9 mouse cellular contexts compared by ENCODE assay signal in genomic region chr4:118645234-118645633, GRCm38 (mm10). TPM values are rescaled to one million over a fixed set of nuclear protein-coding genes. Genes with fewer than 3 reads are reported as not detected.
DNase-seq lines count a peak whose midpoint lies in the region; ATAC-seq and TF ChIP-seq lines count a peak whose summit lies in the region.
"Had no signal": no experiment of that assay in that cellular context is flagged by ENCODE, and none has a peak within 500 bp of the region (broad histone marks: within the 10 kb centered on the region; RNA-seq: fewer than 3 reads in every experiment).

No protein-coding gene starts in this region.

- H3K79me2 ChIP-seq in liver, adult 2 months (ENCODE audit: control insufficient read depth, insufficient read depth, low read length), result no peaks in the 10 kb centered on the region

- no peaks in the 10 kb centered on the region for H3K4me1 ChIP-seq in midbrain, embryonic 14.5 days (ENCODE audit: control insufficient read depth, insufficient read depth, low read length)
- 0 out of 2 replicates have a peak, but pooled peaks cover 7% of the 10 kb centered on the region for H3K4me1 ChIP-seq in midbrain, embryonic 13.5 days (replicated peaks)
- H3K4me1 ChIP-seq in liver, adult 2 months (ENCODE audit: control insufficient read depth, insufficient read depth, low read length), result no peaks in the 10 kb centered on the region

- no peaks in the 10 kb centered on the region for H3K27me3 ChIP-seq in midbrain, embryonic 14.5 days (ENCODE audit: control insufficient read depth, insufficient read depth, low read length)
- H3K27me3 ChIP-seq in midbrain, embryonic 13.5 days, result no peaks in the 10 kb centered on the region
- no peaks in the 10 kb centered on the region for H3K27me3 ChIP-seq in liver, adult 2 months (ENCODE audit: control insufficient read depth, insufficient read depth, low read length)

- H3K4me3 ChIP-seq in midbrain, embryonic 14.5 days (replicated peaks; ENCODE audit: low read depth, low read length), result no peak overlapping the region
- no peak overlapping the region for H3K4me3 ChIP-seq in midbrain, embryonic 13.5 days (replicated peaks)
- no peak overlapping the region for H3K4me3 ChIP-seq in liver, adult 2 months (ENCODE audit: insufficient read depth, low read depth, low read length)

- H3K27ac ChIP-seq in midbrain, embryonic 14.5 days (replicated peaks; ENCODE audit: low read depth, low read length), result no peak overlapping the region
- H3K27ac ChIP-seq in midbrain, embryonic 13.5 days, result no peak overlapping the region
- H3K27ac ChIP-seq in liver, adult 2 months (replicated peaks; ENCODE audit: insufficient read depth, low read depth, low read length), result no peak overlapping the region

- H3K36me3 ChIP-seq in midbrain, embryonic 14.5 days (ENCODE audit: control insufficient read depth, insufficient read depth, low read length), result no peaks in the 10 kb centered on the region
- H3K36me3 ChIP-seq in midbrain, embryonic 13.5 days, result no peaks in the 10 kb centered on the region
- H3K36me3 ChIP-seq in liver, adult 2 months (ENCODE audit: control insufficient read depth, insufficient read depth, low read length), result no peaks in the 10 kb centered on the region

- no peak overlapping the region for H3K9ac ChIP-seq in midbrain, embryonic 14.5 days (replicated peaks; ENCODE audit: low read length)
- no peak overlapping the region for H3K9ac ChIP-seq in midbrain, embryonic 13.5 days (replicated peaks)
- H3K9ac ChIP-seq in liver, adult 2 months (ENCODE audit: low read depth, low read length), result no peak overlapping the region

- intact Hi-C loops in heart, postnatal 36 days (cut with DNase I), result loop anchor here (1.0 kb wide), 1 partner anchor 343 kb away; no protein-coding TSS in a partner anchor

- H3K4me2 ChIP-seq in midbrain, embryonic 14.5 days (ENCODE audit: low read length), result no peak overlapping the region
- no peak overlapping the region for H3K4me2 ChIP-seq in midbrain, embryonic 13.5 days (replicated peaks)

- WGBS in midbrain, embryonic 14.5 days, result 9% methylated on average over 2 of the region's 2 CpGs
- WGBS in midbrain, embryonic 13.5 days, result 12% methylated on average over 2 of the region's 2 CpGs
- 3% methylated on average over 2 of the region's 2 CpGs for WGBS in liver, adult 2 months

- TF ChIP-seq POLR2A in liver, adult 2 months (IDR thresholded peaks at IDR 0.05; ENCODE audit: extremely low read depth, insufficient read depth, low read length), result no peak

- peak; percentile 81 for TF ChIP-seq CTCF in liver, adult 2 months (IDR thresholded peaks at IDR 0.05; ENCODE audit: low read depth, low read length)

- peak; percentile 68 for DNase-seq in CD4-positive, CD25-positive, alpha-beta regulatory T cell, adult 2 months (ENCODE audit: low read depth, low spot score)
- DNase-seq in midbrain, embryonic 14.5 days, result peak; percentile 71
- peak; percentile 70 to 83 for DNase-seq in cerebellum, postnatal 14 days
- DNase-seq in heart, postnatal 36 days, result peak; percentile 26 to 64
- DNase-seq in liver, adult 2 months (ENCODE audit: extremely low read depth, low read depth, low spot score), result peak; percentile 32
- DNase-seq in right cerebral cortex, postnatal 4 days, result peak; percentile 51

- no peaks in the 10 kb centered on the region for H3K9me3 ChIP-seq in midbrain, embryonic 14.5 days (ENCODE audit: control insufficient read depth, low read length)
- no peaks in the 10 kb centered on the region for H3K9me3 ChIP-seq in midbrain, embryonic 13.5 days

- ATAC-seq in CD4-positive, CD25-positive, alpha-beta regulatory T cell, adult 4 months, result no peak
- no peak for ATAC-seq in midbrain, embryonic 14.5 days (ENCODE audit: low FRiP score, low TSS enrichment)
- ATAC-seq in midbrain, embryonic 13.5 days, result no peak

RNA-seq across cellular contexts. Expression of gene Olfr62, which starts 13.5 kb away (rescaled TPM):
- polyA plus RNA-seq in CD4-positive, CD25-positive, alpha-beta regulatory T cell, adult 4 months (2017; shearing (Covaris generic)), result not detected
- not detected in 2 replicates for polyA plus RNA-seq in midbrain, embryonic 14.5 days (2014; fragmentation: Nextera tagmentation; extraction: Ambion mirVana)
- polyA plus RNA-seq in midbrain, embryonic 13.5 days (2015; fragmentation: Nextera tagmentation; extraction: Ambion mirVana), result not detected in 2 replicates
- total RNA-seq in heart, postnatal 36 days (2021), result not detected
- not detected in 2 replicates for total RNA-seq in liver, adult 2 months (2014; rRNA removed)
- not detected in 2 replicates for polyA plus RNA-seq in liver, adult 2 months (2012; rRNA removed)
- total RNA-seq: layer of hippocampus, adult 8-10 months had no signal

RNA-seq across cellular contexts. Expression of gene Ebna1bp2, which starts 24.6 kb away (rescaled TPM):
- polyA plus RNA-seq in CD4-positive, CD25-positive, alpha-beta regulatory T cell, adult 4 months (2017; shearing (Covaris generic)), result 100 to 1,000 TPM; 167 to 193 TPM
- polyA plus RNA-seq in midbrain, embryonic 14.5 days (2014; fragmentation: Nextera tagmentation; extraction: Ambion mirVana), result 106 and 117 TPM in 2 replicates
- 121 and 128 TPM in 2 replicates for polyA plus RNA-seq in midbrain, embryonic 13.5 days (2015; fragmentation: Nextera tagmentation; extraction: Ambion mirVana)
- 10 to 100 TPM; 38.0 to 39.1 TPM for total RNA-seq in heart, postnatal 36 days (2021)
- total RNA-seq in liver, adult 2 months (2014; rRNA removed), result 19.6 and 19.9 TPM in 2 replicates
- 10.3 and 13.0 TPM in 2 replicates for polyA plus RNA-seq in liver, adult 2 months (2012; rRNA removed)

RNA-seq across cellular contexts. Expression of gene Cfap57, which starts 24.7 kb away (rescaled TPM):
- not detected for polyA plus RNA-seq in CD4-positive, CD25-positive, alpha-beta regulatory T cell, adult 4 months (2017; shearing (Covaris generic))
- 1.3 and 1.8 TPM in 2 replicates for polyA plus RNA-seq in midbrain, embryonic 14.5 days (2014; fragmentation: Nextera tagmentation; extraction: Ambion mirVana)
- polyA plus RNA-seq in midbrain, embryonic 13.5 days (2015; fragmentation: Nextera tagmentation; extraction: Ambion mirVana), result 1.5 and 1.6 TPM in 2 replicates
- under 1 TPM in 1 of 2 experiments, not detected in 1; 0.05 TPM for total RNA-seq in heart, postnatal 36 days (2021)
- not detected in 2 replicates for total RNA-seq in liver, adult 2 months (2014; rRNA removed)
- not detected in 2 replicates for polyA plus RNA-seq in liver, adult 2 months (2012; rRNA removed)

RNA-seq across cellular contexts. Expression of gene Olfr1342, which starts 47.3 kb away (rescaled TPM):
- under 1 TPM in 1 of 2 experiments, not detected in 1; 0.26 TPM for polyA plus RNA-seq in CD4-positive, CD25-positive, alpha-beta regulatory T cell, adult 4 months (2017; shearing (Covaris generic))
- polyA plus RNA-seq in midbrain, embryonic 14.5 days (2014; fragmentation: Nextera tagmentation; extraction: Ambion mirVana), result not detected in 2 replicates
- not detected in 2 replicates for polyA plus RNA-seq in midbrain, embryonic 13.5 days (2015; fragmentation: Nextera tagmentation; extraction: Ambion mirVana)
- not detected for total RNA-seq in heart, postnatal 36 days (2021)
- total RNA-seq in liver, adult 2 months (2014; rRNA removed), result not detected in 2 replicates
- polyA plus RNA-seq in liver, adult 2 months (2012; rRNA removed), result not detected in 2 replicates
- total RNA-seq: layer of hippocampus, adult 8-10 months had no signal

RNA-seq across cellular contexts. Expression of gene Olfr1341, which starts 58.1 kb away (rescaled TPM):
- polyA plus RNA-seq in CD4-positive, CD25-positive, alpha-beta regulatory T cell, adult 4 months (2017; shearing (Covaris generic)), result under 1 TPM in 1 of 2 experiments, not detected in 1; 0.09 TPM
- not detected in 2 replicates for polyA plus RNA-seq in midbrain, embryonic 14.5 days (2014; fragmentation: Nextera tagmentation; extraction: Ambion mirVana)
- polyA plus RNA-seq in midbrain, embryonic 13.5 days (2015; fragmentation: Nextera tagmentation; extraction: Ambion mirVana), result not detected in 2 replicates
- not detected for total RNA-seq in heart, postnatal 36 days (2021)
- not detected in 2 replicates for total RNA-seq in liver, adult 2 months (2014; rRNA removed)
- polyA plus RNA-seq in liver, adult 2 months (2012; rRNA removed), result not detected in 2 replicates
- total RNA-seq: layer of hippocampus, adult 8-10 months had no signal
